Mouse (Mus musculus): Measurements from ENCODE around the gene Tpbgl. TPM values are rescaled to one million over a fixed set of nuclear protein-coding genes. Genes with fewer than 3 reads are reported as not detected.

Tpbgl gene
- polyA plus RNA-seq, 1 experiment from 2014 or later: 3.2 TPM

GRCm38 (mm10) chr7:99578246-99578645, 48.7 kb downstream of the Tpbgl start:
- no peak overlapping the region for H3K9ac ChIP-seq (replicated peaks)
- no peaks in the 10 kb centered on the region for H3K9me3 ChIP-seq (replicated peaks)
- H3K36me3 ChIP-seq: no peaks in the 10 kb centered on the region
- no peak overlapping the region for H3K4me3 ChIP-seq (replicated peaks)
- H3K4me2 ChIP-seq: no peak overlapping the region
- H3K4me1 ChIP-seq: peaks cover 32% of the 10 kb centered on the region
- ATAC-seq (ENCODE audit: low FRiP score): no peak
- 70% methylated on average over 3 of the region's 3 CpGs for WGBS
- no peak overlapping the region for H3K27ac ChIP-seq (replicated peaks)
- no peaks in the 10 kb centered on the region for H3K27me3 ChIP-seq (replicated peaks)

Other genes with a start within 250 kb of the Tpbgl start
- gene Gdpd5, start 245.7 kb downstream of the Tpbgl start, polyA plus RNA-seq (2015; fragmentation: Nextera tagmentation; extraction: Ambion mirVana): 41.2 and 45.7 TPM in 2 replicates
- gene Klhl35, start 161.1 kb downstream of the Tpbgl start, polyA plus RNA-seq (2015; fragmentation: Nextera tagmentation; extraction: Ambion mirVana): 1.7 and 2.2 TPM in 2 replicates
- 412 and 499 TPM in 2 replicates for gene Rps3, start 143.4 kb downstream of the Tpbgl start, polyA plus RNA-seq (2015; fragmentation: Nextera tagmentation; extraction: Ambion mirVana)
- 15.1 and 16.6 TPM in 2 replicates for gene Arrb1, start 91.6 kb downstream of the Tpbgl start, polyA plus RNA-seq (2015; fragmentation: Nextera tagmentation; extraction: Ambion mirVana)
- 6.1 and 8.7 TPM in 2 replicates for gene Slco2b1, start 84.2 kb upstream of the Tpbgl start, polyA plus RNA-seq (2015; fragmentation: Nextera tagmentation; extraction: Ambion mirVana)
- not detected in 2 replicates for gene Olfr520, start 103.2 kb upstream of the Tpbgl start, polyA plus RNA-seq (2015; fragmentation: Nextera tagmentation; extraction: Ambion mirVana)
- gene Olfr521, start 136.4 kb upstream of the Tpbgl start, polyA plus RNA-seq (2015; fragmentation: Nextera tagmentation; extraction: Ambion mirVana): not detected in 2 replicates
- 2.4 and 3.6 TPM in 2 replicates for gene Neu3, start 201.3 kb upstream of the Tpbgl start, polyA plus RNA-seq (2015; fragmentation: Nextera tagmentation; extraction: Ambion mirVana)
- gene Xrra1, start 232.0 kb upstream of the Tpbgl start, polyA plus RNA-seq (2015; fragmentation: Nextera tagmentation; extraction: Ambion mirVana): 0.84 and 0.97 TPM in 2 replicates
- 284 and 313 TPM in 2 replicates for gene Spcs2, start 236.4 kb upstream of the Tpbgl start, polyA plus RNA-seq (2015; fragmentation: Nextera tagmentation; extraction: Ambion mirVana)